Mouse (Mus musculus) kidney, adult 2 months (tissue): ENCODE results near the gene Rprml.

Experiments used
- CTCF ChIP-seq: fragments of 200-500 bp; conservative IDR thresholded peaks from 2 replicates; pipeline ENCODE4 v1.5.1; 2011; ENCODE audit warnings: low read depth, mild to moderate bottlenecking, control low read depth, low read length, moderate library complexity, mixed read lengths; ENCODE audit not compliant: insufficient read depth, insufficient read length
- POLR2A ChIP-seq: fragments of 200-500 bp; IDR thresholded peaks from one replicate; pipeline ENCODE4 v1.6.1; 2011; ENCODE audit warnings: low read depth, low read length, control low read depth

DNA sequence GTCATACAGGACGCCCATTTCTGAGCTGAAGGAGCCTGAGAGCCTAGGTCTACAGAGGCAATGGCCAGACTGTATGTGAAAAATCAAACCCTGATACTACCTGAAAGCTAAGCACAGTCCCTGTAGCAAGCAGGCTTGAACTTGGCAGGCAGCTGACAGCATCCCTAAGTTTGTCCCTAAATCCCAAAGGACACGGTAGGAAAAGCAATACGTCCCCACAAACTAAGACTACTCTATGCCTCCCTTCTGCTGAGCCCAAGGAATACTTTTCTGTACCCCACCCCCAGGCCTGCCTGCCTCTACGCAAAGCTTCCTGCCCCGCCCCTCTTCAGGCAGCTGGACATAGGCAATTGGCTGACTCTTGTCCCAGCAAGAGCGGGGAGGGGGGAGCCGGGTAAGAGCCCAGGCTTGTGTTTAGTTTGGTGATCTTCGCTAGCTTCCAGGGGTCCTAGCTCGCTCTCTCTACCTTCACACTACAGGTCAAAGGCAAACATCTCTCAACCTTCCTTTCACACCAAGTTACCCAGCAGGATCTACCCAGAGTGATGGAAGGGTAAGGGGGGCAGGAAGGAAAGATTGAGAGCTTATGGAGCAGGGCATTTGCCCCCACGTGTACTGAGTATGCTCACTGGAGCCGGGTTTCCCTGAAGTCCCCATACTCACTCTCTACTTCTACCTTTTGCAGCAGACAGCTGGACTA lies 1.3 kb upstream of the Rprml start:
- TF ChIP-seq CTCF, result no peak
- no peak for TF ChIP-seq POLR2A
